ENCODE assay signal across 8 mouse cellular contexts in the genomic region with DNA sequence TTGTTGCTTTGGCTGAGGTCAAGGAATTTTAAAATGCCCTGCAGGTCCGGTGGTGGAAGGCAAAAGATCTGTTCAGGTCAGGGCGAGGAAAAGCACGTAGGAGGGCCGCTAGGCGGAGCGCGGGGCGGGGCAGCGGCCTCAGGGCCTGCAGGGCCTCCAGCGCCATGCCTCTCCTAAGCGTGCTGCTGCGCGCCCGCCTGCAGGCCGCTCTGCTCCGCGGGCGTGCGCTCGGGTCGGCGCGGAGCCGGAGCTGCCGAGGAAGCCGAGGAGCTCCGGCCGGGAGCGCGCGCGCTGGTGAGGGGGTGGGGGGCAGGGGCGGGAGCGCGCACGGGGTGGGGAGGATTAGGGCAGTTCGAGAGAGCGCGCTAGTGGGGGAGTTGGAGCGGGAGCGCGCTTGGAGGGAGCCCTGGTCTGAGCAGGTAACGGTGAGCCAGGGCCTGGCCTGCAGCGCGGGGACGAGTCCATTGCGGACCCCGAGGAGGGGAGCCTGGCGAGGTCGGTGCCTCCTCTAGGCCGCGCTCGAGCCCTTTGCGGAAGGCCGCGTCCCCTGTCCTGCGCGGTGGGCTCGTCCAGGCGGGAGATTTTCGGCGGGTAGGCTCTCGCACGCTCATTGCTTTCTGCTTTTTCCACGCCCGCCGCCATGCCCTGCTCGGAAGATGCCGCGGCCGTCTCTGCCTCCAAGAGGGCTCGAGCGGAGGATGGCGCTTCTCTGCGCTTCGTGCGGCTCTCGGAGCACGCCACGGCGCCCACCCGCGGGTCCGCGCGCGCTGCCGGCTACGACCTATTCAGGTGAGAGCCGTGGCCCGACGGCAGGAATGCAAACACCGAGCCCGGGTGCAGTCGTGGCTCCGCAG. TPM values are rescaled to one million over a fixed set of nuclear protein-coding genes. Genes with fewer than 3 reads are reported as not detected.
A peak's percentile ranks its signal among the peaks of the same experiment; 100 is the strongest.
DNase-seq lines count a peak whose midpoint lies in the region; ATAC-seq lines count a peak whose summit lies in the region.

A gene (plus strand): TSS at position 83 of the 854 bp plus-strand sequence.

- no peaks in the 10 kb centered on the region for H3K27me3 ChIP-seq in hindbrain, embryonic 12.5 days

- peak within 1 kb of the TSS; percentile 84 for H3K9ac ChIP-seq in hindbrain, embryonic 12.5 days

- ATAC-seq in hindbrain, embryonic 12.5 days (ENCODE audit: low FRiP score), result peak; percentile 100

- H3K36me3 ChIP-seq in hindbrain, embryonic 12.5 days, result 0 out of 2 replicates have a peak, but pooled peaks cover 3% of the 10 kb centered on the region

- peak within 1 kb of the TSS; percentile 70 for H3K4me3 ChIP-seq in hindbrain, embryonic 12.5 days

- WGBS in hindbrain, embryonic 12.5 days, result under 1% methylated on average over 94 of the region's 96 CpGs

- peak within 1 kb of the TSS; percentile 89 for H3K27ac ChIP-seq in hindbrain, embryonic 12.5 days

- H3K4me2 ChIP-seq in hindbrain, embryonic 12.5 days (replicated peaks), result peak within 1 kb of the TSS; percentile 69

- H3K9me3 ChIP-seq in hindbrain, embryonic 12.5 days (replicated peaks), result no peaks in the 10 kb centered on the region

- peak; percentile 95 for DNase-seq in NIH3T3 (ENCODE audit: low read depth)
- DNase-seq in cerebellum, postnatal 10 days, result peak; percentile 96 to 99
- DNase-seq in frontal cortex, postnatal 10 days (ENCODE audit: low spot score in 2 of 2), result peak; percentile 83 to 90
- DNase-seq in layer of hippocampus, postnatal 14 days (ENCODE audit: low spot score in 2 of 2), result peak; percentile 86 to 91
- DNase-seq in lung, postnatal 14 days, result peak; percentile 91
- peak; percentile 95 for DNase-seq in retina, adult 2 months (ENCODE audit: low read depth, low spot score)
- peak; percentile 96 to 99 for DNase-seq in thymus, postnatal 36 days

- peaks cover 14% of the 10 kb centered on the region for H3K4me1 ChIP-seq in hindbrain, embryonic 12.5 days

RNA-seq across cellular contexts. Expression of the gene that starts here (rescaled TPM):
- 107 and 109 TPM in 2 replicates for polyA plus RNA-seq in hindbrain, embryonic 12.5 days (2016; fragmentation: Nextera tagmentation; extraction: Ambion mirVana)
- total RNA-seq in layer of hippocampus, postnatal 14 days (2021), result 10 to 100 TPM; 31.4 to 32.6 TPM

Comparison
In these comparisons a context has a peak if more than half of its experiments do, and no peak if none do; other contexts are left out.
1. Peak in every context shown above with its lines: DNase-seq, ATAC-seq, H3K4me3 ChIP-seq and H3K27ac ChIP-seq.